Mouse (Mus musculus) heart, postnatal 0 days (tissue): ENCODE results near the gene Gm9376. TPM values are rescaled to one million over a fixed set of nuclear protein-coding genes. Genes with fewer than 3 reads are reported as not detected.

Experiments used
- ATAC-seq: fragments of 200-750 bp; cut with Nextera tagmentation; 2 replicates; pipeline ENCODE4 v1.8.0; 2017; ENCODE audit warnings: low read depth, moderate number of reproducible peaks, moderate library complexity; ENCODE audit not compliant: insufficient read depth
- DNase-seq: peaks from one replicate; pipeline ENCODE4 v3.0.0-alpha.2; 2016; ENCODE audit warnings: low spot score
- H3K27ac ChIP-seq: fragments of 300-500 bp; sonication (generic); 2 replicates; pipeline ENCODE4 v1.5.1; 2014; ENCODE audit warnings: low read depth, mild to moderate bottlenecking
- H3K27me3 ChIP-seq: fragments of 300-500 bp; sonication (generic); 2 replicates; pipeline ENCODE4 v1.6.1; 2014; ENCODE audit warnings: low read length, mixed read lengths; ENCODE audit not compliant: control insufficient read depth, insufficient read depth
- H3K36me3 ChIP-seq: fragments of 300-500 bp; sonication (generic); replicated peaks from 2 replicates; pipeline ENCODE4 v1.6.1; 2014; ENCODE audit warnings: low read length, mixed read lengths; ENCODE audit not compliant: control insufficient read depth, insufficient read depth
- H3K4me1 ChIP-seq: fragments of 300-500 bp; sonication (generic); 2 replicates; pipeline ENCODE4 v1.6.1; 2014; ENCODE audit warnings: antibody characterized with exemption; ENCODE audit not compliant: control insufficient read depth, insufficient read depth
- H3K4me2 ChIP-seq: fragments of 300-500 bp; sonication (generic); 2 replicates; pipeline ENCODE4 v1.6.1; 2014; ENCODE audit warnings: low read depth, mild to moderate bottlenecking, low read length, moderate library complexity
- H3K4me3 ChIP-seq: fragments of 300-500 bp; sonication (generic); 2 replicates; pipeline ENCODE4 v1.5.1; 2014; ENCODE audit warnings: low read depth, low read length
- H3K9ac ChIP-seq: fragments of 300-500 bp; sonication (generic); replicated peaks from 2 replicates; pipeline ENCODE4 v1.6.1; 2014; ENCODE audit warnings: low read depth, low read length, mixed read lengths
- H3K9me3 ChIP-seq: fragments of 300-500 bp; sonication (generic); replicated peaks from 2 replicates; pipeline ENCODE4 v1.6.1; 2016; ENCODE audit warnings: low read length; ENCODE audit not compliant: control insufficient read depth
- CTCF ChIP-seq: IDR thresholded peaks from 2 replicates; pipeline ENCODE4 v1.5.1; 2016; ENCODE audit warnings: antibody characterized with exemption, control low read depth, low read depth
- EP300 ChIP-seq: IDR thresholded peaks from 2 replicates; pipeline ENCODE4 v1.6.1; 2016; ENCODE audit warnings: antibody characterized with exemption, low read depth
- whole genome bisulfite sequencing: fragments of 180-500 bp; shearing (Covaris S2); extraction: QIAGEN DNeasy Blood & Tissue Kit; methylation state at CpG from one replicate; pipeline ENCODE4 v1.1.7; 2014; 5-methylcytosine and 5-hydroxymethylcytosine counted together
- polyA plus RNA-seq: library from polyadenylated mRNA; unstranded; fragments of >200 nt; fragmentation: Nextera tagmentation; extraction: Ambion mirVana; gene quantifications from 2 replicates; pipeline ENCODE4 v1.2.1, GENCODE M21; 2015
- total RNA-seq: library from RNA; depleted of rRNA; stranded (reverse); fragments of >200 nt; gene quantifications from 2 replicates; pipeline ENCODE4 v1.2.3, GENCODE M21; 2014; ENCODE audit warnings: low replicate concordance

Gene Gm9376
- total and polyA plus RNA-seq, 2 experiments from 2014 or later, result not detected

DNA sequence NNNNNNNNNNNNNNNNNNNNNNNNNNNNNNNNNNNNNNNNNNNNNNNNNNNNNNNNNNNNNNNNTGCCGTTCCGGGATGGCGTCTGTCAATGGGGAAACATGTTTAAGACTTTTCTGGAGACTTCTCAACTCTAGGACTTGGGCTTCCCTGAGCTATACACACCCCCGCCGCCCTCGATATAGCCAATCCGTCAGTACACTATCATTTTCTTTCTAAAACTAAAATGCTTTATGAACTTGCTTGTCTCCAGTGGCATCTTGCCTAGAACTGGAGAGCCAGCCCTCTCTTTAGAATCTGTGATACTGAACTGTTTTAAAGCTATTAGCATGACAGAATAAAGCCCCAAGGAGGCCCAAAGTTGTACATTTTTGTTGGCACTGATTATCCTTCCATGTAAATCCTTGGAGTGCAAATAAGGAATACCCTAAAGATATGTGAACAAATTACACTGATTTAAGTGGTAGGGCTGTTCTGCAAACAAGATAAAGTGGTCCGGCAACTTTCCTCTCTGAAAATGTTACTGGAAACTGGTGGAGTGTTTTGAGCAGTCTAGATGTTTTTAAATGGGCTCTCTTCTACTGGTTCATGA lies 34.3 kb upstream of the Gm9376 start:
- peaks cover 98% of the 10 kb centered on the region for H3K27me3 ChIP-seq
- TF ChIP-seq CTCF, result no peak
- no peak for TF ChIP-seq EP300
- no peaks in the 10 kb centered on the region for H3K9me3 ChIP-seq
- H3K4me2 ChIP-seq, result no peak overlapping the region
- DNase-seq (no peak), ATAC-seq (no peak)
- H3K4me3 ChIP-seq, result no peak overlapping the region
- H3K36me3 ChIP-seq, result no peaks in the 10 kb centered on the region
- H3K9ac ChIP-seq, result no peak overlapping the region
- WGBS, result 3% methylated on average over 8 of the region's 8 CpGs
- peaks cover 12% of the 10 kb centered on the region for H3K4me1 ChIP-seq
- H3K27ac ChIP-seq, result no peak overlapping the region

GRCm38 (mm10) chr14:118233786-118234540 lies 32.8 kb upstream of the Gm9376 start:
- 6% methylated on average over 26 of the region's 26 CpGs for WGBS
- H3K9me3 ChIP-seq, result no peaks in the 10 kb centered on the region
- H3K9ac ChIP-seq, result no peak overlapping the region
- peaks cover 95% of the 10 kb centered on the region for H3K27me3 ChIP-seq
- ATAC-seq, result no peak
- no peak overlapping the region; the same call in 1 of the 2 replicates for H3K4me2 ChIP-seq
- peaks cover 12% of the 10 kb centered on the region for H3K4me1 ChIP-seq
- H3K36me3 ChIP-seq, result no peaks in the 10 kb centered on the region
- DNase-seq, result no peak
- 0 out of 2 replicates have a peak overlapping the region, but pooled peaks have one; percentile 59 for H3K4me3 ChIP-seq
- TF ChIP-seq CTCF, result no peak
- no peak for TF ChIP-seq EP300
- no peak overlapping the region for H3K27ac ChIP-seq

- TF ChIP-seq CTCF, result no peak
- no peak for TF ChIP-seq EP300
- Histone ChIP-seq H3K36me3 (no peaks in the 10 kb centered on the region), H3K9me3 (no peaks in the 10 kb centered on the region), H3K4me2 (peak overlapping the region; percentile 85), H3K27me3 (peaks cover 95% of the 10 kb centered on the region), H3K4me1 (peaks cover 12% of the 10 kb centered on the region), H3K4me3 (peak overlapping the region; percentile 59), H3K27ac (no peak overlapping the region), H3K9ac (no peak overlapping the region)
- no peak for DNase-seq
- WGBS, result 1% methylated on average over 79 of the region's 84 CpGs
- 0 out of 2 replicates have a peak, but pooled peaks have one; percentile 14 for ATAC-seq
Measured at GRCm38 (mm10) chr14:118234541-118235210, 32.1 kb upstream of the Gm9376 start.

- DNase-seq (no peak), ATAC-seq (0 out of 2 replicates have a peak, but pooled peaks have one; percentile 13)
- H3K4me2 ChIP-seq, result peak overlapping the region; percentile 85
- no peak for TF ChIP-seq EP300
- TF ChIP-seq CTCF, result no peak
- H3K27me3 ChIP-seq, result peaks cover 95% of the 10 kb centered on the region
- no peaks in the 10 kb centered on the region for H3K9me3 ChIP-seq
- no peak overlapping the region for H3K27ac ChIP-seq
- peak overlapping the region; percentile 59 for H3K4me3 ChIP-seq
- peaks cover 12% of the 10 kb centered on the region for H3K4me1 ChIP-seq
- no peaks in the 10 kb centered on the region for H3K36me3 ChIP-seq
- 1% methylated on average over 57 of the region's 62 CpGs for WGBS
- H3K9ac ChIP-seq, result no peak overlapping the region; the same call in 1 of the 2 replicates
Measured at GRCm38 (mm10) chr14:118235361-118235972, 31.3 kb upstream of the Gm9376 start.
